Mouse (Mus musculus) erythroblast, adult 5-6 weeks (primary cell): ENCODE measurements around the gene Chchd10. TPM values are rescaled to one million over a fixed set of nuclear protein-coding genes. Genes with fewer than 3 reads are reported as not detected.

Experiments used
- ATAC-seq: replicated peaks from 2 replicates; pipeline ENCODE4 v1.8.0; 2016; ENCODE audit warnings: moderate number of reproducible peaks, mild to moderate bottlenecking, moderate TSS enrichment, inconsistent platforms; ENCODE audit not compliant: poor library complexity, low FRiP score, severe bottlenecking
- total RNA-seq, 2 experiments: library from RNA; stranded (forward) in 1 of 2; stranded (reverse) in 1 of 2; fragments of 150-400 nt in 1 of 2; fragments of 200-764, 138-1000 nt in 1 of 2; gene quantifications; 2 replicates each; pipeline versions ENCODE4 v1.2.3 to v1.2.4; 2015 to 2017; ENCODE audit warnings: low replicate concordance in 2 of 2

The Chchd10 gene
- total RNA-seq, 2 experiments from 2014 or later = 27.2 to 46.5 TPM

- ATAC-seq = peak; percentile 35
Measured at GRCm38 (mm10) chr10:75921726-75922560, 11.0 kb upstream of the Chchd10 start.

DNA sequence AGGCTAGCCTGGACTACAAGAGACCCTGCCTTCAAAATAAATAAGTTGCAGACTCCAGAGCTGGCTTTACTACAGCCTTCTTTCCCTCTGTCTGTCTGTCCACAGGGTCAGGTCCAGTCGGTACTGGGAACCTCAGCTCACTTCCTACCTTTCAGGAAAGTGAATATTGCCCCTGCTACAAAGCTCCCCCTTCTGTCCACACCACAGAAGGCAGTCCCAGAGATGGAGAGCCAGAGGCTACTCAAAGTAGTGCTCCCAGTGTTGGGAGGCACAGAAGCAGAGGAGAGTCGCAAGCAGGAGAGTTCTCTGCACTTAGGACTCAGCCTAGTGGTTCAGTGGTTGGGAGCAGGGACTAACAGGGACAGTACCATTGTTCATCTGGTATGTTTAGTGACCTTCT is 8.6 kb upstream of the Chchd10 start:
- no peak for ATAC-seq

- ATAC-seq = no peak
Measured at GRCm38 (mm10) chr10:75926396-75926795, 6.5 kb upstream of the Chchd10 start.

GRCm38 (mm10) chr10:75930304-75930703 is 2.6 kb upstream of the Chchd10 start:
- no peak for ATAC-seq

DNA sequence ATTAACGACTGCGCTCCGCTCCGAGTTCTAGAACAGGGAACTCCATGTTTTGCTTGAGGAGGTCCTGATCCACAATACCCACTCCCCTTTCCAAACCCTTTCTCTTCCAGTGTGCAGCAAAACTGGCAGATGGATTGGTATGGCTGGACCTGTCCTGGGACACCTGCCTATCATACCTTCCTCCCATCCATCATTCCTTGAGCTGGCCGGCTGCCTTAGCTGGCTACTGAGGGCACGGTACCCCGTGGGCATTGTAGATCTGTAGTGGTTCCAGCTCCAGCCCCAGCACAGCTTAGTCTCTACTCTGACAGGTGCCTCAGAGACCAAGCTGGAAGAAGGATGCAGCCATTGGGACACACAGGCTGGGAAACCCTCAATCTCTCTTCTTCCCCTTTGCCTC is 1.6 kb upstream of the Chchd10 start:
- no peak for ATAC-seq

DNA sequence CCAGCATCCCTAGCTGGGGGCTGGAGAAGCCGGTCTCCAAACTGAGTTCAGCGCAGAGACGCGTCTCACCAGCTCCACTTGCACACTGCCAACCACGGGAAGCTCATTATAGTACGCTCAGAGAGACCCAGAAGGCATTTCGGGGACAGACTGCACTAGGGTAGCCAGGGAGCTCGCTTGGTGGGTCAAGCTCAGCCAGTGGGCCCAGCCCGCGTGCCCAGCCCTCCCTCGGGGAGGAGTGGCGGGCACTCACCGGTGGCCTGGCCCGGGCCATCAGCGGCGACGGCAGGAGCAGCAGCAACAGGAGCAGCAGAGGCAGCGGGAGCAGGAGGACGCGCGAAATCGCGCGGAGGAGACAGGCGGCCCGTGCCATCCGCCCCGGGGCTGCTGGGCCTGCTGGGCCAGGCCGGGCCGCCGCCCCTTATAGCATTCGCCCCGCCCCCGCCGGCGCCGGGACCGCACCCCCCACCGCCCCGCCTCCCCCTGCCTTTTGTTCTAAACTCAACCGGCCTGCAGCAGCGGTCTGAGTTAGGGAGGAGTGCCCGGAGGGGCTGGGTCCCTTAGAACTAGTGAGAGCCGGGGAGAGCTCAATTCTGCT is 750 bp upstream of the Chchd10 start:
- no peak for ATAC-seq

GRCm38 (mm10) chr10:75934991-75935390 is 2.1 kb downstream of the Chchd10 start:
- ATAC-seq = no peak

DNA sequence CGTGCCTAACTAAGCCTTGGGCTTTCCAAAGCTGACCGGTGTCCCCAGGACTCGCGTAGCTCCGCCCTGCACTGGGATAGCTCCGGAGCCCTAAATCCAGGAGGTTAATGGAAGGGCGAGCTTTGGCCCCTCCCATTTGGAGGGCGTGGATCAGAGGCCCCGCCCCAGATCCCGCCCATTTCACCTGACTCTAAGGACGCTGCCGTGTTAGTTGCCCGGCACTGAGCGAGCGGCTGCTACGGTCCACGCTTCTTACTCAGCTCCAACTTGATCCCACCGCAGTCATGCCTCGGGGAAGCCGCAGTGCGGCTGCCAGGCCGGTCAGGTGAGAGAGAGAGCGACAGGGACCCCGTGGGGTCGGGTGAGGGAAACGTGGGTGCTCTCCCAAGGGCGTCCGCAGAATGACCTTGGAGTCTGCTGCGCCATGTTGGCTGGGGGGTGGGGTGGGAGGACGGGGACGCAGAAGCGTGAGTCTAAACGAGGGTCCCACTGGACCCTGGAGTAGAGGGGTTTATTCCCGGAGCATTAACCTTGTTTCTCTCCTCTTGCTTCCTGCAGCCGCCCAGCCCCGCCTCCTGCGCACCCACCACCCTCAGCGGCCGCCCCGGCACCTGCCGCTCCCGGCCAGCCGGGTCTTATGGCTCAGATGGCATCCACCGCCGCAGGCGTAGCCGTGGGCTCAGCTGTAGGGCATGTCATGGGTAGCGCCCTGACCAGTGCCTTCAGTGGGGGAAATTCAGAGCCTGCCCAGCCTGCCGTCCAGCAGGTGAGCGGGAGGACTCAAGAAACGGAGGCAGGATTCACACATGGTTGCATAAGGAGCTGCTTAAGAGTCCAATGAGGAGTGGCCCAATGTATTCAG is 3.0 kb downstream of the Chchd10 start, which contains the start of gene Mmp11:
Gene Mmp11, minus strand, starts transcription at position 817 of the 862 bp plus-strand sequence.
- peak; percentile 74 for ATAC-seq

GRCm38 (mm10) chr10:75936909-75937667 is 4.2 kb downstream of the Chchd10 start:
- no peak for ATAC-seq

DNA sequence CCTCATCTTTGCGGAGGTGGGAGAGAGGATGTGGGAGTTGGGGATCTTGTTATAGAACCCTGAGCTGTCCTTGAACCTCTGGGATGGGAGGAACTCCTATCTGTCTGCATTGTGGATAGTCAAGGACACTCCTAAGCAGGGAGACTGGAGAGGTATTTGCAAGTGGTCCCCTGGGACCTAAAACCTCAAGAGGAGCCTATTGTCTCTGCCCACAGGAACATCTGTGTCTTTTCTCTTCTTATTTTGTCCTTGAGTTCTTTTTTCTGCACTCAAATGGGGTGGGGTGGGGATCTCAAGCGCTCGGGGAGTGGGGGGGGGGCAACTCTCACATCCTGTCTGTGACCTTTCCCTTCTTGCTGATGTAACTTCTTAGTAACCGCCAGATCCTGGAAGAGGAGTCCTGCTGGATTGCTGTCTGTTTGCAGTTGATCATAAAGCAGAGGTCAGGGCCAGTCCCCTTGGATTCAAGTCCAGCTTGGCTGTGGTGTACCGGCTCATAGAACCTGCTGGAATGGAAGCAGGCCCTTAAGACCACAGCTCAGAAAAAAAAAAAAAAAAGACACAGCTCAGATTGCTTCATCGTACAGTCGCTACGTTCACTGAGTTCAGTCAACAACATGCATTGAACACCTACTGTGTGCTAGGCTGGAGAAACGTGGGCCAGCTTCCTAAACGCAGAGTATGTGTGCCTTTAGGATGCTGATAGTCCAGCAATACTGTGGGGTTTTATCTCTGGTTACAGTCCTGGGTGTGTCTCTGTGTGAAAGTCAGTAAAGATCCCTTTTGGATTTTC is 5.1 kb downstream of the Chchd10 start:
- peak; percentile 56 for ATAC-seq

DNA sequence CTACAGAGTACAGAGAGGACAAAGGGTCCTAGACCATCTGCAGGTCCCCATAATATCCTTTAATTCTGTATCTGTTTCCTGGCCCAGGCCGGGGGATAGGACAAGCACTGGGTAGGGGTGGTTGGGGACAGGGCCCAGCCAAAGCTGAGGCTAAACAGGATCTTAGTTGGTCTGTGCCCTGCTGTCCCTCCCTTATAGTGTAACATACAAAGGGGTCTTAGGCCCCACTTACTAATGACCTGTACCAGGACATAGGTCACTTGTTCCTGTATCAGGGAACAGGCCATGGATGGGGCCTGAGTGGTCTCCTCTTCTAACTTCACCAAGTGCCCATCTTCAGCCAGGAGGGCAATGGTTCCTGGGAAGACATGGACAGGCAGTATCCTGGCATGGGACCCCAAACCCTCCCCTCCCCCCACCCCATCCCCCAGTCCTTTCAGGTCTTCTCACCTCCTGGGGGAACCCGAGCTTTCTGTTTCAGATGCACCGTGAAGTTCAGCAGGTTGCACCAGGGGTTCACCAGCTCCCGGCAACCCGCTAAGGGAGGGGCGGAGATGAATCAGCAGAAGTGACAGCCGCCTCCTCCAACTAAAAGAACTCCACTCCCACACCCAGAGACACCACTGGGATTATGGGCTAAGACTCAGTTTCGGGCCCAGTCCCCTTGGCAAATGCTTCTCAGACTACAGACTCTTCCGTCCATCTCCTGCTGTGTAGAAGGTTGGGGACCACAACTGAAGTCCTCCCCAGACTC is 6.7 kb downstream of the Chchd10 start:
- peak; percentile 82 for ATAC-seq

DNA sequence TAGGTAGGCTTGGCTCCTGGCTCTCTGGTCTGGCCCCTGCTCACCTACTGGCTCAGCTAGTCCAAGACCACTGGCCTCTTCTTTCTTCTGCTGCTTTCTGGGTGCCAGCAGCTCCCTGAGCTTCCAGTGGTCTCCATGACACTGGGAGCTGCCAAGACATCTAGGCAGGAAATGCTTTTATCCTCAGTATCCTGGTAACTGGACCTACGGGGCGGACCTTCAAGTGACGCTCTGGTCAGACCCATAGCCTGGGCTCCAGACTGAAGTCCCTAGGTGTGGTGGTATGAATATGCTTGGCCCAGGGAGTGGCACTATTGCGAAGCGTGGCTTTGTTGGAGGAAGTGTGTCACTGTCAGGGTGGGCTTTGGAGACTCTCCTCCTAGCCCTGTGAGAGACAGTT is 7.6 kb downstream of the Chchd10 start, which contains the start of gene Gm867:
Gene Gm867, minus strand, starts transcription at position 153 of the 400 bp plus-strand sequence.
- ATAC-seq = no peak

GRCm38 (mm10) chr10:75941042-75941824 is 8.3 kb downstream of the Chchd10 start:
- ATAC-seq = no peak

DNA sequence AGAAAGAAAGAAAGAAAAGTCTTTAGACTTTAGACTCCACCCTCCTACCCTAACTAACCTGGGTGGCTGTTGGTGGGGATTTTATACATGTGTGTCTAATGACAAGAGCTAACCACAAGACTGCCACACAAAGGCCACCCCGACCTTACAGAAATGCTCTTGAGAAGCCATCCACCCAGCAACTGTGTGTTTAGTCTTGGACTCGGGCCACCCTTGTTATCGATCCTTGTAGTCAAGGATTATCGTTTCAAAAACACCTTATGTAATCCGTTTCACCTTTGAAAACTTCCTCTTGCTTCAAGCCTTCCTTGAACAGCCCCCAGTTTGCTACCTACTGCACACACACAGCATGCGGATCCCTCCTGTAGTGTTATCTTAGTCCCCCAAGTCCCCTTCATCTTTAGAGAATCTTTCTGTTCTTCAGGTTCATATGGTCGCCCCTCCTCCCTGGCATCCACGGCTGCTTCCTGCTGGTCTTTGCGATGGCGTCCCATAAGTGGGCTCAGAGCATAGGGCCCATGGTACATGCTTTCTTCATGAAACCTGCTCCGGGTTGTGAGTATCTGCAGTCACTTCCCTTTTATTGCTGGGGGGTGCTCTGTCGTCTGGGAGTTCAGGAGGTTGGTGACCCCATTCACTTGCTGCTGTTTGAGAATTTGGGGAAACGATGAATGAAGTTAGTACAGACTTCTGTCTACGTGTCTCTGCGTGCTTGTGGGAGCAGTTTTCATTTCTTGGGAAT is 10.0 kb downstream of the Chchd10 start, which contains the start of gene Vpreb3:
Gene Vpreb3, plus strand, starts transcription at position 322 of the 742 bp plus-strand sequence.
- ATAC-seq = no peak

DNA sequence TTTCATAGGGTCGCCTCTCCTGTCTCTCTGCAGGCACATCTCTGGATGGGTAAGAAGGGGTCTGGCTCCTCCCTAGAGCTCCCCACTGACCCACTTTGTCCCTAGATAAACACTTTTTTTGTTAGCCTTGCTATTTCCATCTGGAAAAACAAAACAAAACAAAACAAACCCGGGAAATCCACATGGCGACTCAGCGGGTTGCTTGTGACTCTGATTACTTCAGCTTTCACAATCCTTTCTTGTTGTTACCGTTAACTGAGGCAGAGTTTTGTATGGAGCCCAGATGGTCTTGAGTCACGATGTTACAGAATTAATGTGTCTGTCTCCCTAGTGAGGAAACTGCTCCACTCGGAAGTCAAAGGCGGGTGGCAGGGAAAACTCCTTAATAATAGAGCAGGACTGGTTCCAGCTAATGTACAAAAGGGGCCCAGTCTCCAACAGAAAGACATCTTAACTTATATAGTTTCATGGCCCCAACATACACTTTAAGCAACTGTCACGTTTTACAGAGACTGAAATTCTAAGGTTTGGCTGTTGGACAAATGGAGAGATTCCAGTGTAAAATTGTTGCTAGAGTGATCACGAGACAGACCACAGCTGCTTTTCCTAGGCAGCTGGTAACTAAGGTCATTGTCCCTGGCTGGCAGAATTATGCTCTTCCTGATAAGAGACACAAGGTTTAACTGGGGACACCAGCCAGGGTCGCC is 11.3 kb downstream of the Chchd10 start:
- no peak for ATAC-seq

- ATAC-seq = no peak
Measured at GRCm38 (mm10) chr10:75945213-75945612, 12.3 kb downstream of the Chchd10 start.
